Mouse (Mus musculus) testis, adult 2 months (tissue): Measurements from ENCODE around the gene Tas2r134. TPM values are rescaled to one million over a fixed set of nuclear protein-coding genes. Genes with fewer than 3 reads are reported as not detected.
A peak's percentile ranks its signal among the peaks of the same experiment; 100 is the strongest.

ENCODE experiments used
- H3K27ac ChIP-seq: fragments of 200-500 bp; 2 replicates; pipeline ENCODE4 v1.5.1; 2012; ENCODE audit warnings: low read depth, low read length; ENCODE audit not compliant: control insufficient read depth, insufficient read depth
- H3K27me3 ChIP-seq: fragments of 200-500 bp; 2 replicates; pipeline ENCODE4 v1.6.1; 2012; ENCODE audit warnings: mild to moderate bottlenecking, low read length, moderate library complexity; ENCODE audit not compliant: control insufficient read depth, insufficient read depth
- H3K36me3 ChIP-seq: fragments of 200-500 bp; 2 replicates; pipeline ENCODE4 v1.6.1; 2012; ENCODE audit warnings: mild to moderate bottlenecking, low read length; ENCODE audit not compliant: control insufficient read depth, insufficient read depth
- H3K4me1 ChIP-seq: fragments of 200-500 bp; 2 replicates; pipeline ENCODE4 v1.6.1; 2012; ENCODE audit warnings: low read length; ENCODE audit not compliant: control insufficient read depth, insufficient read depth
- H3K4me3 ChIP-seq: fragments of 200-500 bp; 2 replicates; pipeline ENCODE4 v1.5.1; 2012; ENCODE audit warnings: low read depth, mild to moderate bottlenecking, low read length, moderate library complexity, mixed read lengths; ENCODE audit not compliant: control insufficient read depth
- CTCF ChIP-seq: fragments of 200-500 bp; IDR thresholded peaks from 2 replicates; pipeline ENCODE4 v1.5.1; 2012; ENCODE audit warnings: low read depth, mild to moderate bottlenecking, inconsistent platforms, low read length, moderate library complexity; ENCODE audit not compliant: control insufficient read depth, insufficient read depth, insufficient replicate concordance
- POLR2A ChIP-seq: fragments of 200-500 bp; IDR thresholded peaks from 2 replicates; pipeline ENCODE4 v1.6.1; 2012; ENCODE audit warnings: low read depth, mild to moderate bottlenecking, inconsistent platforms, low read length, moderate library complexity; ENCODE audit not compliant: control insufficient read depth
- polyA plus RNA-seq: library from polyadenylated mRNA; depleted of rRNA; stranded (reverse); fragments of >200 nt; gene quantifications from 2 replicates; pipeline ENCODE4 v1.2.3, GENCODE M21; 2012; rRNA removed

The Tas2r134 gene
- polyA plus RNA-seq = not detected in 2 replicates

DNA sequence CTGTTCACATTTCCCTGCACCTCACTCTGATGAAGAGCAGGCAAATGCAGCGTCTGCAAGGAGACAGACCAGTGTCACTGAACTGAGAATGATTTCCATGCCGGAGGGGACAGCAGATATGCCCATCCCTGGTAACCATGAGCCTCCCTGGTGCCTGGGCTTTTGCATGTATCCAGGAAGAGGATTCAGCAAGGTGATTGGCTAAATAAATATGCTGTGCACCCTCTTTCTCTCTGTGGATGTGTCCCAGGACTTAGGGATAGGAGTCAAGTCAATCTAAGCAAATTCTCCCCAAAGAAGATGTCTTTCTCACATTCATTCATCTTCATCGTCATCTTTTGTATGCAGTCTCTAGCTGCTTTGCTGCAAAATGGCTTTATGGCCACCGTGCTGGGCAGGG, at the start of gene Tas2r134:
Gene Tas2r134 (plus strand): TSS at position 301 of the 400 bp plus-strand sequence.
- Histone ChIP-seq H3K27me3 (no peaks in the 10 kb centered on the region), H3K27ac (no peak within 1 kb of the TSS), H3K36me3 (no peaks in the 10 kb centered on the region), H3K4me1 (no peaks in the 10 kb centered on the region), H3K4me3 (no peak within 1 kb of the TSS)
- no peak for TF ChIP-seq POLR2A

DNA sequence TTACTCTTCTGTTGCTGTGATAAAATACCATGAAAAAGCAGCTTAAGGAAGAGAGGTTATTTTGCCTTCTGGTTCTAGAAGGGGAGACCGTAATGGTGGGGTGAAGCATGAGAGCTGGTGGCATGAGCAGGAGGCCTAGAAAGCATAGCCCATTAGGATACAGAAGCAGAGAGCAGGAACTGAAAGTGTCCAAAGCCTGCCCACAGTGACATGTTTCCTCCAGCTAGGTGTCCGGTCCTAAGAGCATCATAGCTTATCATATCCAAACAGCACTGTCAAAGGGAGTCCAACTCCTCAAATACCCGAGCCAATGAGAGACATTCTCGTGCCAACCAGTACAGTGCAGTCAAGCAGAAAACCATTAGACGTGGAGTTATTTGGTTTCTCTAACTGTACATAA, 47.5 kb upstream of the Tas2r134 start:
- TF ChIP-seq CTCF (no peak), POLR2A (no peak)

DNA sequence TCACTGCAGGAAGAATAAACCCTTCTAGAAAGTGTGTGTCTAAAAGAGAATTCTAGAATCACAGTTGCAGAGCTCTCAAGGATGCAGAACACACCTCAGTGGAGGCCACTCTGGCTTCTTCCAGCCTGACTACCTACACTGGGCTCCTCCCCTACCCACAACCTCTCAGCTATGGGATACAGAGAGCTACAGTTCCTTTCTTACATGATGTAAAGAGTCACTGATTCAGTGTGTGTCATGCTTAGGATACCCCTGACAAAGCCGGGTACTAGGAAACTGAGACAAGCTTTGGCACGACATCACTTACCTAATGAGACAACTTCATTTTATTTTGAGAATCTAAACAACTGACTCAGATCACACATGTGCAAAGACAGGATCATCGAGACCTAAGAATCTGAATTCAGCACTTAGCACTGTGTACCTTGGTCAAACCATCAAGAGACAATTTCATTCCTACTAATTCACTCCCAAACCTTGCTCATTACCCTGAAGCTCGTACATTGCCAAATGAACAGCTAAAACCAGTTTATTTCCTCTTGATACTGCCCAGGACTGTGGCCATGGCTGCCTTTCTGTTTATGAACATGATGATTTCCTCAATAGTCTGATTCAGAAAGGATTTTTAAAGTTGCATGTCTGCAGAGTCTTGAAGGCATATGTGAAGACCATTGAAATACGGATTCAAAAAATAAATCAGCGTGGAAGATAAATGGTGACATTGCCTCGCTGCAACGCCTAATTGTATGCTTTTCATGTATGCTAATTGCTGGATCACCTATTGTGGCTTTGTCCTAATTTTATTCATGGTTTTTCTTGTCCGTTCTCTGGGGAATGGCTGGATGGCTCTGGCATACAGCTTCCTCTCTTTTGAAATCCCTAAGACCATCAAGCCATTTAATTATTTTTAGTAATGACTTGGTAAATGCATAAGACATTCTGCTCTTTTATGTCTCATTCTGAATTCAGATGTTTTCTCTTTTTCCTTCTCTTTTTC, 43.0 kb upstream of the Tas2r134 start:
- Histone ChIP-seq H3K27me3 (no peaks in the 10 kb centered on the region), H3K4me1 (no peaks in the 10 kb centered on the region), H3K36me3 (no peaks in the 10 kb centered on the region), H3K27ac (no peak overlapping the region), H3K4me3 (no peak overlapping the region)
- TF ChIP-seq CTCF (no peak), POLR2A (no peak)

More for the DNA sequence above, 47.5 kb upstream of the Tas2r134 start:
- H3K4me1 ChIP-seq = no peaks in the 10 kb centered on the region
- no peak overlapping the region for H3K4me3 ChIP-seq
- no peaks in the 10 kb centered on the region for H3K36me3 ChIP-seq
- no peaks in the 10 kb centered on the region for H3K27me3 ChIP-seq
- no peak overlapping the region for H3K27ac ChIP-seq

DNA sequence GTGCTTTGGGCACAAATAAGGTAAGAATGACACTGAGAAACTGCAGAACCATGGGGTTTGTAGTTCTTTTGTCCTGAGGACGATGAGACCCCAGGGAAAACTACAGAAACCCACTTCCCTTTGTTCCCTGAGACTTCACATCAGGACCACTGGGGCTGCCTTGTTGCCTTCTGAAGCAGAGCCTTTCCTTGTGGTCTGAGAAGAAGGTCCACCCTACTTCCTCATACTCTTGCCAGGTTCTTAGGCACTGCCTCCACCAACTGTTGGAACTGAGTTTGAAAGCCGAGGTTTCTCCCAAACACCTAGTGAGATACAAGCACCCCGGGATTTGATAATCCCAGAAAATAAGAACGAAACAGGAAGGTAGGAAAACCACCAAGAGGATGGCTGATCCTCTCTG, 39.0 kb upstream of the Tas2r134 start:
- H3K27ac ChIP-seq = no peak overlapping the region

DNA sequence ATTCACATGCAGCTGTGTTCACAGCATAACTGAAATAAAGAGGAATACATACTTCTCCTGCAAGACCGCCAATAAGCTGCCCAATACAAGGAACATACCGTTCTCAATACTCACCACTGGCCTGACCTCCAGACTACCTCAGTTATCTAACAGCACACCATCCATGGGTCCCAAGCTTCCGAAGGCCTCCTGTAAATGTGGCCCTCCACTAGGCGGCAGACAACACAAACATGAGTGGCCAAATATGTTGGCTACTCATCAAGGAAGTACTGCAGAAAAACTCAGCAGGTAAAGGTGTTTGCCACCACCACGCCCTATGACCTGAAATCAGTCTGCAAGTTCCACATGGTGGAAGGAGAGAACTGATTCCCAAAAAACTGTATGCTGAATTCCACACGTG, 38.4 kb upstream of the Tas2r134 start:
- Histone ChIP-seq H3K27me3 (no peaks in the 10 kb centered on the region), H3K4me1 (no peaks in the 10 kb centered on the region), H3K36me3 (no peaks in the 10 kb centered on the region), H3K4me3 (no peak overlapping the region), H3K27ac (no peak overlapping the region)
- TF ChIP-seq POLR2A (no peak), CTCF (peak; percentile 30; the same call in 1 of the 2 replicates)

More for the DNA sequence above, 39.0 kb upstream of the Tas2r134 start:
- Histone ChIP-seq H3K36me3 (no peaks in the 10 kb centered on the region), H3K27me3 (no peaks in the 10 kb centered on the region), H3K4me1 (no peaks in the 10 kb centered on the region), H3K4me3 (no peak overlapping the region)
- TF ChIP-seq POLR2A = no peak
- TF ChIP-seq CTCF = no peak

DNA sequence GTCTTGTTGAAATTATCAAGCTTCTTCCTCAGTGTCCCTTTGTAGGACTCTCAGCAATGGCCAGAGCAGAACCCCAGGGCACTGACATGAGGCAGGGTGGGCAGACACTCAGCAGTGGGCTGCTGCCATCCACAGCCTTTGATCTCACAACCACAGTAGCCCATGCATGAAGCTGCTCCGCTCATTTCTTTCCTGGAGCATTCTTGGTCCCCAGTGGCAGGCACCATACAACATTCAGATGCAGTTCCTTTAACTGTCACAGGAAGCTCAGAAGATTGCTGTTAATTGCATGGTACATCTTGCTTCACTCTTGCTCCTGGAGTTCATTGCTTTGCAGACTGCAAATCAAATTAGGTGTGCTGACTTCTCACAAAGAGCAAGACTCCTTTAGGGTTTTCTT, 37.7 kb upstream of the Tas2r134 start:
- TF ChIP-seq CTCF (no peak), POLR2A (no peak)
- H3K27ac ChIP-seq = no peak overlapping the region
- no peaks in the 10 kb centered on the region for H3K4me1 ChIP-seq
- no peaks in the 10 kb centered on the region for H3K27me3 ChIP-seq
- no peak overlapping the region for H3K4me3 ChIP-seq
- H3K36me3 ChIP-seq = no peaks in the 10 kb centered on the region

DNA sequence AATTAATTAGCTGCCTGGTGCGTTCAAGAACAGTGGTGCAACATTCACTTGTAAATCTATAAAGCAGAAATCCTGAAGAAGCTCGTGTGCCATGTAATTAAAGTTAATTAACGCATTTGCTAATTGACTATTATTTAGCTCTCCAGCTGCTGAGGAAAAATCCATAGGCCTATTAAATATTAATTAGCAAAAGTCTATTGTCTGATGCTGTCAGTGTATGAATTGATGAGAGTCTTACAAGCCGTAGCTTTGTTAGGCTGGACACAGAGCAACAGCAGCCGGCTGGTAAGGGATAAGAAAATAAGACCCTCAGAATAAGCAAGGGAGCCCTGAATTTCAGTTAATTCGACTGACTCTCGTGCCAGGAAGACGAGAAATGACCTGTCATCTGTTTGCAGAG, 37.0 kb upstream of the Tas2r134 start:
- Histone ChIP-seq H3K4me1 (no peaks in the 10 kb centered on the region), H3K27ac (no peak overlapping the region), H3K4me3 (no peak overlapping the region), H3K36me3 (no peaks in the 10 kb centered on the region), H3K27me3 (no peaks in the 10 kb centered on the region)
- TF ChIP-seq POLR2A (no peak), CTCF (no peak)
